ENCODE assay signal across 11 mouse cellular contexts in the genomic region with DNA sequence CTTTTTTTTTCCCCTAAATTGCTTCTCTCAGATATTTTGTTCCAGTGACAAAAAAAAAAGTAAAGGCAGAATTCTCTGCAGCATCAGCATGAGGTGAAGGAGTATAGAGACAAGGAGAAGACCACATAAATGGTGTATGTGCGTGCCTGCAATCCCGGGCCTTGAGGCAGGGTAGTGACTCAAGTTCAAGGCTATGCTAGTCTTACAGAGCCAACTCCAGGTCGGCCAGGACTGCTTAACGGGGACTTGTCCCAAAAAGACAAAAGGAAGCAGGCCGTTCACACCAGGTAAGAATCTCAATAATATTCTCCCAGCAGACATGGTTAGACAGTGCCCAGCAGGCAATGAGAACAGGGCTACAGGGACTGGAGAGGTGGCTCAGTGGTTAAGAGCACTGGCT.
"Had no signal": no experiment of that assay in that cellular context is flagged by ENCODE, and none has a peak within 500 bp of the region (broad histone marks: within the 10 kb centered on the region; RNA-seq: fewer than 3 reads in every experiment).

No protein-coding gene starts in this region.

- DNase-seq: gastrocnemius, adult 2 months; gastrocnemius, postnatal 10 days; gastrocnemius, postnatal 25 days; heart, postnatal 4 days; kidney, adult 18-20 months; kidney, adult 8-10 months; kidney, postnatal 10 days; kidney, postnatal 25 days; kidney, postnatal 4 days; liver; liver, embryonic 13.5 days had no signal
